Mouse (Mus musculus) ES-Bruce4 (cell line): Measurements from ENCODE around the gene Ugt3a1. TPM values are rescaled to one million over a fixed set of nuclear protein-coding genes. Genes with fewer than 3 reads are reported as not detected.

ENCODE experiments used
- H3K27ac ChIP-seq: 2 replicates; pipeline ENCODE4 v1.5.1; 2012; ENCODE audit warnings: low read length, inconsistent platforms; ENCODE audit not compliant: insufficient read depth
- H3K27me3 ChIP-seq: 2 replicates; pipeline ENCODE4 v1.6.1; 2012; ENCODE audit warnings: mild to moderate bottlenecking, low read length, inconsistent platforms; ENCODE audit not compliant: control insufficient read depth, poor library complexity, insufficient read depth, severe bottlenecking
- H3K36me3 ChIP-seq: 2 replicates; pipeline ENCODE4 v1.6.1; 2012; ENCODE audit warnings: inconsistent platforms, mild to moderate bottlenecking, low read length, moderate library complexity; ENCODE audit not compliant: control insufficient read depth, poor library complexity, insufficient read depth, severe bottlenecking
- H3K4me1 ChIP-seq: one replicate; pipeline ENCODE4 v1.8.1; 2011; ENCODE audit warnings: low read length; ENCODE audit not compliant: control insufficient read depth, insufficient read depth
- H3K4me3 ChIP-seq: 2 replicates; pipeline ENCODE4 v1.5.1; 2011; ENCODE audit warnings: low read depth, mild to moderate bottlenecking, low read length
- H3K9ac ChIP-seq: 2 replicates; pipeline ENCODE4 v1.6.1; 2012; ENCODE audit warnings: low read depth, mild to moderate bottlenecking, inconsistent platforms; ENCODE audit not compliant: poor library complexity, severe bottlenecking
- H3K9me3 ChIP-seq: replicated peaks from 2 replicates; pipeline ENCODE4 v1.6.1; 2012; ENCODE audit warnings: mild to moderate bottlenecking, low read length, inconsistent platforms; ENCODE audit not compliant: control insufficient read depth, poor library complexity, insufficient read depth, severe bottlenecking
- CTCF ChIP-seq: IDR thresholded peaks from one replicate; pipeline ENCODE4 v1.8.1; 2011; ENCODE audit warnings: low read depth, low read length
- EP300 ChIP-seq: IDR thresholded peaks from 2 replicates; pipeline ENCODE4 v1.6.1; 2011; ENCODE audit warnings: low read depth, low read length; ENCODE audit not compliant: insufficient read depth
- POLR2A ChIP-seq: IDR thresholded peaks from one replicate; pipeline ENCODE4 v1.8.1; 2011; ENCODE audit warnings: low read length; ENCODE audit not compliant: insufficient read depth
- polyA plus RNA-seq: library from polyadenylated mRNA; stranded (reverse); fragments of >200 nt; gene quantifications from 2 replicates; pipeline ENCODE4 v1.2.4, GENCODE M21; 2011; ENCODE audit warnings: low read depth; ENCODE audit not compliant: missing spikeins, insufficient read depth, insufficient read length

Gene Ugt3a1
- polyA plus RNA-seq, 1 experiment, result not detected

GRCm38 (mm10) chr15:9279026-9279425 lies 2.3 kb downstream of the Ugt3a1 start:
- no peaks in the 10 kb centered on the region for H3K4me1 ChIP-seq
- no peak overlapping the region for H3K9ac ChIP-seq
- no peak overlapping the region for H3K4me3 ChIP-seq
- no peaks in the 10 kb centered on the region for H3K27me3 ChIP-seq
- no peaks in the 10 kb centered on the region for H3K36me3 ChIP-seq
- H3K27ac ChIP-seq, result no peak overlapping the region
- no peak for TF ChIP-seq CTCF
- no peak for TF ChIP-seq POLR2A
- TF ChIP-seq EP300, result no peak
- H3K9me3 ChIP-seq, result peaks cover 4% of the 10 kb centered on the region; the same call in 1 of the 2 replicates

GRCm38 (mm10) chr15:9279596-9279995 lies 2.9 kb downstream of the Ugt3a1 start:
- Histone ChIP-seq H3K4me3 (no peak overlapping the region), H3K27ac (no peak overlapping the region), H3K9ac (no peak overlapping the region), H3K27me3 (no peaks in the 10 kb centered on the region), H3K9me3 (peaks cover 4% of the 10 kb centered on the region; the same call in 1 of the 2 replicates), H3K36me3 (no peaks in the 10 kb centered on the region), H3K4me1 (no peaks in the 10 kb centered on the region)
- TF ChIP-seq POLR2A (no peak), EP300 (no peak), CTCF (no peak)

GRCm38 (mm10) chr15:9283165-9283564 lies 6.5 kb downstream of the Ugt3a1 start:
- Histone ChIP-seq H3K27me3 (no peaks in the 10 kb centered on the region), H3K4me1 (no peaks in the 10 kb centered on the region), H3K27ac (no peak overlapping the region), H3K9ac (no peak overlapping the region), H3K4me3 (no peak overlapping the region), H3K36me3 (no peaks in the 10 kb centered on the region), H3K9me3 (no peaks in the 10 kb centered on the region)
- TF ChIP-seq EP300 (no peak), CTCF (no peak), POLR2A (no peak)

- Histone ChIP-seq H3K4me1 (no peaks in the 10 kb centered on the region), H3K27me3 (no peaks in the 10 kb centered on the region), H3K9me3 (no peaks in the 10 kb centered on the region), H3K4me3 (no peak overlapping the region), H3K27ac (no peak overlapping the region), H3K9ac (no peak overlapping the region), H3K36me3 (no peaks in the 10 kb centered on the region)
- TF ChIP-seq CTCF (no peak), EP300 (no peak), POLR2A (no peak)
These were observed 13.0 kb downstream of the Ugt3a1 start for GRCm38 (mm10) chr15:9289660-9290059.

GRCm38 (mm10) chr15:9305978-9306692 lies 29.4 kb downstream of the Ugt3a1 start:
- Histone ChIP-seq H3K9ac (no peak overlapping the region), H3K4me1 (no peaks in the 10 kb centered on the region), H3K27me3 (no peaks in the 10 kb centered on the region), H3K9me3 (no peaks in the 10 kb centered on the region), H3K27ac (no peak overlapping the region), H3K4me3 (no peak overlapping the region), H3K36me3 (no peaks in the 10 kb centered on the region)
- TF ChIP-seq POLR2A (no peak), EP300 (no peak), CTCF (no peak)

GRCm38 (mm10) chr15:9334596-9334995 lies 57.9 kb downstream of the Ugt3a1 start:
- no peak overlapping the region for H3K4me3 ChIP-seq
- no peaks in the 10 kb centered on the region for H3K4me1 ChIP-seq
- no peaks in the 10 kb centered on the region for H3K36me3 ChIP-seq
- peaks cover 2% of the 10 kb centered on the region; the same call in 1 of the 2 replicates for H3K9me3 ChIP-seq
- H3K27ac ChIP-seq, result no peak overlapping the region
- H3K27me3 ChIP-seq, result no peaks in the 10 kb centered on the region
- TF ChIP-seq CTCF (no peak), POLR2A (no peak), EP300 (no peak)
- H3K9ac ChIP-seq, result no peak overlapping the region
